Mouse (Mus musculus) C2C12 (cell line): ENCODE measurements around the gene Slc4a2.

Experiments
- CEBPB ChIP-seq: IDR thresholded peaks from one replicate; pipeline ENCODE4 v1.6.1; 2011; ENCODE audit warnings: low read depth, mild to moderate bottlenecking, control low read depth, moderate library complexity
- CTCF ChIP-seq: IDR thresholded peaks from one replicate; pipeline ENCODE4 v1.5.1; 2011; ENCODE audit not compliant: control insufficient read depth, insufficient read depth, insufficient read length
- FOSL1 ChIP-seq: IDR thresholded peaks from one replicate; pipeline ENCODE4 v1.8.0; 2011; ENCODE audit warnings: mild to moderate bottlenecking, low read length; ENCODE audit not compliant: poor library complexity, insufficient read depth, severe bottlenecking
- MAX ChIP-seq: IDR thresholded peaks from one replicate; pipeline ENCODE4 v1.6.1; 2011; ENCODE audit warnings: mild to moderate bottlenecking, control low read depth
- MYOD1 ChIP-seq: IDR thresholded peaks from one replicate; pipeline ENCODE4 v1.6.1; 2011; ENCODE audit warnings: low read depth; ENCODE audit not compliant: control insufficient read depth, insufficient read length
- MYOG ChIP-seq: IDR thresholded peaks from one replicate; pipeline ENCODE4 v1.6.1; 2011; ENCODE audit not compliant: control insufficient read depth, insufficient read length; ENCODE audit errors: extremely low read depth
- USF1 ChIP-seq: IDR thresholded peaks from one replicate; pipeline ENCODE4 v1.6.1; 2011; ENCODE audit warnings: low read depth, mild to moderate bottlenecking, control low read depth, moderate library complexity

- no peak for TF ChIP-seq CTCF
- TF ChIP-seq MYOG, result no peak
- TF ChIP-seq MYOD1, result no peak
- TF ChIP-seq CEBPB, result peak; percentile 43
- TF ChIP-seq USF1, result no peak
- TF ChIP-seq FOSL1, result peak; percentile 29
- no peak for TF ChIP-seq MAX
These were observed 18.9 kb upstream of the Slc4a2 start for GRCm38 (mm10) chr5:24404594-24405360.
